In genomic region chr10:79553176-79553575, GRCm38 (mm10) we compare ENCODE assay signal across 8 mouse cellular contexts. TPM values are rescaled to one million over a fixed set of nuclear protein-coding genes. Genes with fewer than 3 reads are reported as not detected.
A peak's percentile ranks its signal among the peaks of the same experiment; 100 is the strongest.
DNase-seq lines count a peak whose midpoint lies in the region; ATAC-seq and TF ChIP-seq lines count a peak whose summit lies in the region.
"Had no signal": no experiment of that assay in that cellular context is flagged by ENCODE, and none has a peak within 500 bp of the region (broad histone marks: within the 10 kb centered on the region; RNA-seq: fewer than 3 reads in every experiment).

No protein-coding gene starts in this region.

- no peak for TF ChIP-seq EP300 in lung, postnatal 0 days (IDR thresholded peaks at IDR 0.05)

- H3K36me3 ChIP-seq in lung, embryonic 15.5 days: peaks cover 24% of the 10 kb centered on the region
- H3K36me3 ChIP-seq in lung, postnatal 0 days (ENCODE audit: insufficient read depth, low read length): peaks cover 9% of the 10 kb centered on the region; the same call in 1 of the 2 replicates
- peaks cover 18% of the 10 kb centered on the region for H3K36me3 ChIP-seq in forebrain, embryonic 15.5 days
- H3K36me3 ChIP-seq in limb, embryonic 13.5 days: peaks cover 34% of the 10 kb centered on the region
- peaks cover 22% of the 10 kb centered on the region for H3K36me3 ChIP-seq in stomach, embryonic 14.5 days (ENCODE audit: control insufficient read depth, insufficient read depth, low read length)

- H3K27me3 ChIP-seq in lung, embryonic 15.5 days: no peaks in the 10 kb centered on the region
- H3K27me3 ChIP-seq in lung, postnatal 0 days (replicated peaks; ENCODE audit: insufficient read depth, low read length): no peaks in the 10 kb centered on the region
- H3K27me3 ChIP-seq in forebrain, embryonic 15.5 days: no peaks in the 10 kb centered on the region
- H3K27me3 ChIP-seq in limb, embryonic 13.5 days: no peaks in the 10 kb centered on the region
- H3K27me3 ChIP-seq in stomach, embryonic 14.5 days (ENCODE audit: control insufficient read depth, insufficient read depth, low read length): no peaks in the 10 kb centered on the region

- TF ChIP-seq CTCF in lung, postnatal 0 days (IDR thresholded peaks at IDR 0.05): no peak

- H3K9ac ChIP-seq in lung, embryonic 15.5 days: peak overlapping the region; percentile 97; the same call in 1 of the 2 replicates
- no peak overlapping the region for H3K9ac ChIP-seq in lung, postnatal 0 days (replicated peaks; ENCODE audit: low read depth)
- no peak overlapping the region for H3K9ac ChIP-seq in forebrain, embryonic 15.5 days (replicated peaks)
- H3K9ac ChIP-seq in limb, embryonic 13.5 days: 0 out of 2 replicates have a peak overlapping the region, but pooled peaks have one; percentile 96
- H3K9ac ChIP-seq in stomach, embryonic 14.5 days (replicated peaks; ENCODE audit: low read depth, low read length): peak overlapping the region; percentile 92; the same call in 1 of the 2 replicates

- no peak for DNase-seq in lung, postnatal 0 days (ENCODE audit: low spot score)
- DNase-seq in cerebellum, adult 18-20 months: no peak

- H3K27ac ChIP-seq in lung, embryonic 15.5 days: no peak overlapping the region
- no peak overlapping the region for H3K27ac ChIP-seq in lung, postnatal 0 days (ENCODE audit: low read length)
- H3K27ac ChIP-seq in forebrain, embryonic 15.5 days (replicated peaks): no peak overlapping the region
- H3K27ac ChIP-seq in limb, embryonic 13.5 days: no peak overlapping the region
- no peak overlapping the region for H3K27ac ChIP-seq in stomach, embryonic 14.5 days (ENCODE audit: low read length)

- H3K4me1 ChIP-seq in lung, embryonic 15.5 days: peaks cover 26% of the 10 kb centered on the region
- H3K4me1 ChIP-seq in lung, postnatal 0 days (ENCODE audit: insufficient read depth, low read depth, low read length): peaks cover 8% of the 10 kb centered on the region; the same call in 1 of the 2 replicates
- H3K4me1 ChIP-seq in forebrain, embryonic 15.5 days: peaks cover 27% of the 10 kb centered on the region
- peaks cover 25% of the 10 kb centered on the region for H3K4me1 ChIP-seq in limb, embryonic 13.5 days
- H3K4me1 ChIP-seq in stomach, embryonic 14.5 days (ENCODE audit: control insufficient read depth, insufficient read depth, low read length): peaks cover 18% of the 10 kb centered on the region

- peak overlapping the region; percentile 98 for H3K4me3 ChIP-seq in lung, embryonic 15.5 days
- H3K4me3 ChIP-seq in lung, postnatal 0 days (ENCODE audit: low read depth, low read length): no peak overlapping the region
- peak overlapping the region; percentile 90 for H3K4me3 ChIP-seq in forebrain, embryonic 15.5 days
- peak overlapping the region; percentile 94 for H3K4me3 ChIP-seq in limb, embryonic 13.5 days
- peak overlapping the region; percentile 85; the same call in 1 of the 2 replicates for H3K4me3 ChIP-seq in stomach, embryonic 14.5 days (ENCODE audit: low read depth, low read length)

- WGBS in lung, embryonic 15.5 days: 78% methylated on average over 6 of the region's 6 CpGs
- 85% methylated on average over 6 of the region's 6 CpGs for whole genome bisulfite sequencing in lung, postnatal 0 days
- WGBS in forebrain, embryonic 15.5 days: 91% methylated on average over 6 of the region's 6 CpGs
- WGBS in limb, embryonic 13.5 days: 86% methylated on average over 6 of the region's 6 CpGs
- WGBS in stomach, embryonic 14.5 days: 85% methylated on average over 6 of the region's 6 CpGs

- peak overlapping the region; percentile 91 for H3K4me2 ChIP-seq in lung, embryonic 15.5 days
- H3K4me2 ChIP-seq in lung, postnatal 0 days (replicated peaks; ENCODE audit: low read depth, low read length): no peak overlapping the region
- peak overlapping the region; percentile 80 for H3K4me2 ChIP-seq in forebrain, embryonic 15.5 days (replicated peaks)
- H3K4me2 ChIP-seq in limb, embryonic 13.5 days (replicated peaks): peak overlapping the region; percentile 90
- peak overlapping the region; percentile 75 for H3K4me2 ChIP-seq in stomach, embryonic 14.5 days (replicated peaks; ENCODE audit: low read depth, low read length)

- no peak for ATAC-seq in lung, embryonic 15.5 days (ENCODE audit: borderline replicate concordance, extremely low read depth, low FRiP score, low TSS enrichment)
- no peak for ATAC-seq in lung, postnatal 0 days
- no peak for ATAC-seq in forebrain, embryonic 15.5 days (replicated peaks)
- no peak for ATAC-seq in limb, embryonic 13.5 days (ENCODE audit: low FRiP score, low read depth)
- ATAC-seq in stomach, embryonic 14.5 days (ENCODE audit: insufficient number of reproducible peaks, insufficient read depth, low FRiP score, low read depth): no peak
- ATAC-seq in megakaryocyte-erythroid progenitor cell, adult 5-6 weeks (replicated peaks; ENCODE audit: low FRiP score, low TSS enrichment, poor library complexity, severe bottlenecking): no peak
- ATAC-seq: inflammation-experienced regulatory T-cells, adult 6 months had no signal

- H3K9me3 ChIP-seq in lung, embryonic 15.5 days: no peaks in the 10 kb centered on the region
- no peaks in the 10 kb centered on the region for H3K9me3 ChIP-seq in lung, postnatal 0 days (ENCODE audit: low read length)
- no peaks in the 10 kb centered on the region for H3K9me3 ChIP-seq in forebrain, embryonic 15.5 days
- H3K9me3 ChIP-seq in limb, embryonic 13.5 days: no peaks in the 10 kb centered on the region
- no peaks in the 10 kb centered on the region for H3K9me3 ChIP-seq in stomach, embryonic 14.5 days (ENCODE audit: control insufficient read depth, low read depth, low read length)

RNA-seq across cellular contexts. Expression of gene Mier2, which starts 1.8 kb away (rescaled TPM):
- polyA plus RNA-seq in lung, embryonic 15.5 days (2015; fragmentation: Nextera tagmentation; extraction: Ambion mirVana): 45.9 and 47.9 TPM in 2 replicates
- polyA plus RNA-seq in lung, postnatal 0 days (2015; fragmentation: Nextera tagmentation; extraction: Ambion mirVana): 20.5 and 21.5 TPM in 2 replicates
- 60.1 and 61.7 TPM in 2 replicates for polyA plus RNA-seq in forebrain, embryonic 15.5 days (2015; fragmentation: Nextera tagmentation; extraction: Ambion mirVana)
- 70.1 and 74.5 TPM in 2 replicates for polyA plus RNA-seq in limb, embryonic 13.5 days (2015; fragmentation: Nextera tagmentation; extraction: Ambion mirVana)
- polyA plus RNA-seq in stomach, embryonic 14.5 days (2014; fragmentation: Nextera tagmentation; extraction: Ambion mirVana): 49.0 and 55.2 TPM in 2 replicates
- total RNA-seq in megakaryocyte-erythroid progenitor cell, adult 5-6 weeks (2014; fragmentation: Nextera tagmentation): 5.9 and 8.5 TPM in 2 replicates
- 2.1 and 12.3 TPM in 2 replicates for total RNA-seq in megakaryocyte-erythroid progenitor cell, adult 5-6 weeks (2017)

RNA-seq across cellular contexts. Expression of gene Plpp2, which starts 19.6 kb away (rescaled TPM):
- polyA plus RNA-seq in lung, embryonic 15.5 days (2015; fragmentation: Nextera tagmentation; extraction: Ambion mirVana): 33.2 and 34.1 TPM in 2 replicates
- 27.6 and 32.1 TPM in 2 replicates for polyA plus RNA-seq in lung, postnatal 0 days (2015; fragmentation: Nextera tagmentation; extraction: Ambion mirVana)
- 8.8 and 10.7 TPM in 2 replicates for polyA plus RNA-seq in forebrain, embryonic 15.5 days (2015; fragmentation: Nextera tagmentation; extraction: Ambion mirVana)
- 22.6 and 23.2 TPM in 2 replicates for polyA plus RNA-seq in limb, embryonic 13.5 days (2015; fragmentation: Nextera tagmentation; extraction: Ambion mirVana)
- polyA plus RNA-seq in stomach, embryonic 14.5 days (2014; fragmentation: Nextera tagmentation; extraction: Ambion mirVana): 58.5 and 61.4 TPM in 2 replicates
- 5.4 and 12.2 TPM in 2 replicates for total RNA-seq in megakaryocyte-erythroid progenitor cell, adult 5-6 weeks (2014; fragmentation: Nextera tagmentation)
- 3.3 and 3.9 TPM in 2 replicates for total RNA-seq in megakaryocyte-erythroid progenitor cell, adult 5-6 weeks (2017)

RNA-seq across cellular contexts. Expression of gene Theg, which starts 34.0 kb away (rescaled TPM):
- polyA plus RNA-seq in lung, embryonic 15.5 days (2015; fragmentation: Nextera tagmentation; extraction: Ambion mirVana): not detected in 2 replicates
- not detected in 2 replicates for polyA plus RNA-seq in lung, postnatal 0 days (2015; fragmentation: Nextera tagmentation; extraction: Ambion mirVana)
- polyA plus RNA-seq in forebrain, embryonic 15.5 days (2015; fragmentation: Nextera tagmentation; extraction: Ambion mirVana): not detected in 2 replicates
- not detected in 2 replicates for polyA plus RNA-seq in limb, embryonic 13.5 days (2015; fragmentation: Nextera tagmentation; extraction: Ambion mirVana)
- polyA plus RNA-seq in stomach, embryonic 14.5 days (2014; fragmentation: Nextera tagmentation; extraction: Ambion mirVana): not detected in 2 replicates
- not detected in 2 replicates for total RNA-seq in megakaryocyte-erythroid progenitor cell, adult 5-6 weeks (2014; fragmentation: Nextera tagmentation)
- total RNA-seq in megakaryocyte-erythroid progenitor cell, adult 5-6 weeks (2017): not detected in 2 replicates
- polyA plus RNA-seq: inflammation-experienced regulatory T-cells, adult 6 months had no signal

Comparison
In these comparisons a context has a peak if more than half of its experiments do, and no peak if none do; other contexts are left out.
1. H3K9ac ChIP-seq: peak in lung, embryonic 15.5 days (single experiment), limb, embryonic 13.5 days (single experiment) and stomach, embryonic 14.5 days (single experiment); none in lung, postnatal 0 days (single experiment) and forebrain, embryonic 15.5 days (single experiment).